Mouse (Mus musculus) neural tube, embryonic 13.5 days (tissue): ENCODE data around the gene 1520401A03Rik. TPM values are rescaled to one million over a fixed set of nuclear protein-coding genes. Genes with fewer than 3 reads are reported as not detected.

Experiments used
- ATAC-seq: fragments of 200-750 bp; cut with Nextera tagmentation; 2 replicates; pipeline ENCODE4 v1.8.0; 2017; ENCODE audit warnings: low read depth, mild to moderate bottlenecking, moderate TSS enrichment, moderate library complexity
- H3K27ac ChIP-seq: fragments of 300-500 bp; sonication (generic); replicated peaks from 2 replicates; pipeline ENCODE4 v1.5.1; 2015; ENCODE audit warnings: moderate library complexity, mild to moderate bottlenecking, inconsistent platforms
- H3K27me3 ChIP-seq: fragments of 300-500 bp; sonication (generic); 2 replicates; pipeline ENCODE4 v1.6.1; 2015; ENCODE audit warnings: mild to moderate bottlenecking, inconsistent platforms
- H3K36me3 ChIP-seq: fragments of 300-500 bp; sonication (generic); 2 replicates; pipeline ENCODE4 v1.6.1; 2015; ENCODE audit warnings: mild to moderate bottlenecking, inconsistent platforms
- H3K4me1 ChIP-seq: fragments of 300-500 bp; sonication (generic); replicated peaks from 2 replicates; pipeline ENCODE4 v1.6.1; 2015; ENCODE audit warnings: inconsistent platforms
- H3K4me2 ChIP-seq: fragments of 300-500 bp; sonication (generic); 2 replicates; pipeline ENCODE4 v1.6.1; 2015; ENCODE audit warnings: inconsistent platforms, mild to moderate bottlenecking, moderate library complexity
- H3K4me3 ChIP-seq: fragments of 300-500 bp; sonication (generic); 2 replicates; pipeline ENCODE4 v1.5.1; 2015; ENCODE audit warnings: mild to moderate bottlenecking, inconsistent platforms
- H3K9ac ChIP-seq: fragments of 300-500 bp; sonication (generic); 2 replicates; pipeline ENCODE4 v1.6.1; 2015; ENCODE audit warnings: moderate library complexity, mild to moderate bottlenecking, inconsistent platforms
- H3K9me3 ChIP-seq: fragments of 300-500 bp; sonication (generic); 2 replicates; pipeline ENCODE4 v1.6.1; 2016; ENCODE audit warnings: inconsistent platforms
- whole genome bisulfite sequencing: fragments of 180-500 bp; shearing (Covaris S2); methylation state at CpG from one replicate; pipeline ENCODE4 v1.1.7; 2015; 5-methylcytosine and 5-hydroxymethylcytosine counted together
- polyA plus RNA-seq: library from polyadenylated mRNA; unstranded; fragments of >200 nt; fragmentation: Nextera tagmentation; extraction: Ambion mirVana; gene quantifications from 2 replicates; pipeline ENCODE4 v1.2.1, GENCODE M21; 2015

Gene 1520401A03Rik
- polyA plus RNA-seq, 1 experiment from 2014 or later = 0.36 TPM

GRCm38 (mm10) chr17:23741359-23742209 lies 19.0 kb upstream of the 1520401A03Rik start:
- no peak overlapping the region for H3K27ac ChIP-seq
- WGBS = 52% methylated on average over 38 of the region's 38 CpGs
- peak overlapping the region; percentile 24 for H3K4me3 ChIP-seq
- H3K4me1 ChIP-seq = peaks cover 55% of the 10 kb centered on the region
- H3K36me3 ChIP-seq = peaks cover 12% of the 10 kb centered on the region
- peaks cover 61% of the 10 kb centered on the region for H3K27me3 ChIP-seq
- no peak for ATAC-seq
- no peaks in the 10 kb centered on the region for H3K9me3 ChIP-seq
- H3K4me2 ChIP-seq = peak overlapping the region; percentile 45; the same call in 1 of the 2 replicates
- no peak overlapping the region for H3K9ac ChIP-seq

GRCm38 (mm10) chr17:23740598-23741021 lies 18.0 kb upstream of the 1520401A03Rik start, which contains the start of gene Paqr4:
TSS of gene Paqr4 (minus strand) at chr17:23740867.
- Histone ChIP-seq H3K27ac (peak within 1 kb of the TSS; percentile 86), H3K36me3 (peaks cover 22% of the 10 kb centered on the region), H3K4me1 (peaks cover 47% of the 10 kb centered on the region), H3K27me3 (peaks cover 52% of the 10 kb centered on the region), H3K9ac (peak within 1 kb of the TSS; percentile 87), H3K4me2 (peak within 1 kb of the TSS; percentile 77), H3K4me3 (peak within 1 kb of the TSS; percentile 85), H3K9me3 (no peaks in the 10 kb centered on the region)
- WGBS = 5% methylated on average over 13 of the region's 13 CpGs
- peak; percentile 1; the same call in 1 of the 2 replicates for ATAC-seq

DNA sequence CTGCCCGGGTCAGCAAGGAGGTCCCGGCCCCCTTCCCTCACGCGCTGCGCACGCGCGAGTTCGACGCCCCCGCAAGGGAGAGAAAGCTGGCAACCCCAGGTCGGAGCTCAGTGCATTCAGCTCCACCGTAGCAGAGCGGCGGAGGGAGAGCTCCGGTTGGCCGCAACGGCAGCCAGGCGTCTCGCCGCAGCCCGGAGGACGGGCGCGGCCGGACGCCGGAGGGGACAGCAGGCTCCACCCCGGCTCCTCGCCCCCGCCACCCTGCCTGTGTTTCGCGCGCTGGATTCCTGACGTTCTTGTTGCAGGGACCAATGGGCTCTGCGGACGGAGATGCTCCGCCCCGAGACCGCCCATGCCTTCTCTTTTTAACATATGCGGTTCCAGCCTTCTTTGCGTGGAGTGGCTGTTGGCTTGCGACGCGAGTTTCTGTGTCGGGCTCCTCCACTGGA lies 17.6 kb upstream of the 1520401A03Rik start:
- ATAC-seq = peak; percentile 82
- Histone ChIP-seq H3K9me3 (no peaks in the 10 kb centered on the region), H3K36me3 (peaks cover 26% of the 10 kb centered on the region), H3K4me2 (peak overlapping the region; percentile 77), H3K9ac (peak overlapping the region; percentile 87), H3K4me3 (peak overlapping the region; percentile 85), H3K27ac (peak overlapping the region; percentile 86), H3K27me3 (peaks cover 47% of the 10 kb centered on the region), H3K4me1 (peaks cover 43% of the 10 kb centered on the region)
- 1% methylated on average over 36 of the region's 46 CpGs for WGBS

DNA sequence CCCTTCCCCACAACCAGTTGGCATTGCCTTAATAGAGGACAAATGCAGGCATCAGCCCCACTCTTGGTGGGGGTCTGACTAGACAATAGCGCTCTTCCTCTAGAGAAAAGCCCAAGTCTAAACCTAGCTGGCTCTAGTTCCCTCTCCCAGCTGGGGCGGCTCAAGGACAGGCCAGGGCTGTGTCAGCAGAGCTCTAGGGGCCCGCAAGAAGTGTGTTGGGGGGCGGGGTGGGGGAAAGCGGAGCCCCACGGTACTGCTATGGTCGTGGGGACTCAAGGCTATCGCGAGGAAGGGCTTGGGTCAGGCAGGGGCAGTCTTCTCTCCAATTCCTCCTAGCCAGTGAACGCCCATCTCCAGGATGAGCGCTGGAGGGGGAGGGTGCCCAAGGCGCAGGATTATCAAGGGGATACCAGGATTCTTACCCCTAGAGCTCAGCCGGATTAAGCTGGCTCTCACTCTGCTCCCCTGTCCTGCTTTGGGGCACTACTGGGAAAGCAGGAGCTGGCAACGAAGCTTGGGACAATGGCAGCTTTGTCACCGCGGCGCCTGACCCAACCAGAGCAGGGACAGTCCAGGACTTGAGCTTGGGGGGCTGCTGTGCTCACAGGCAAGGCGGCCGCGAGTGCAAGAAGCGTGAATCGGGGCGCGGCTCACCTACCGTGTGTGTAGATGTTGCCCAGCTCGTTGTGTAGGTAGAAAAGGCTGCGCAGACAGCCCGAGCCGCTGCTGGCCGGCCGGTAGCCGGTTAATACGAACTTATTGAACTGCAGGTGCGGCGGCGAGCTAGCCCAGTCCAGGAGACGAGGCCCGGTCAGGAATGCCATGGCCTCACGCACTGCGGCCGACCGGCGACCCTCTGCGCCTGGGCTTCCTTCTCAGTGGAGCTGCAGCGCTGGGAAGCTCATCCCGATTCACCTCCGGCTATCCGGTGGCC lies 16.9 kb upstream of the 1520401A03Rik start:
- peaks cover 40% of the 10 kb centered on the region for H3K27me3 ChIP-seq
- H3K4me3 ChIP-seq = peak overlapping the region; percentile 85
- peak overlapping the region; percentile 87 for H3K9ac ChIP-seq
- H3K9me3 ChIP-seq = no peaks in the 10 kb centered on the region
- H3K4me2 ChIP-seq = peak overlapping the region; percentile 77
- peaks cover 36% of the 10 kb centered on the region for H3K4me1 ChIP-seq
- under 1% methylated on average over 46 of the region's 48 CpGs for WGBS
- ATAC-seq = peak; percentile 30
- H3K36me3 ChIP-seq = peaks cover 28% of the 10 kb centered on the region
- peak overlapping the region; percentile 86 for H3K27ac ChIP-seq

GRCm38 (mm10) chr17:23738836-23739201 lies 16.2 kb upstream of the 1520401A03Rik start:
- H3K9me3 ChIP-seq = no peaks in the 10 kb centered on the region
- peak overlapping the region; percentile 85 for H3K4me3 ChIP-seq
- peak overlapping the region; percentile 87 for H3K9ac ChIP-seq
- peaks cover 35% of the 10 kb centered on the region for H3K4me1 ChIP-seq
- no peak for ATAC-seq
- peaks cover 34% of the 10 kb centered on the region for H3K27me3 ChIP-seq
- 47% methylated on average over 2 of the region's 2 CpGs for WGBS
- H3K36me3 ChIP-seq = peaks cover 28% of the 10 kb centered on the region
- peak overlapping the region; percentile 77 for H3K4me2 ChIP-seq
- peak overlapping the region; percentile 86; the same call in 1 of the 2 replicates for H3K27ac ChIP-seq

GRCm38 (mm10) chr17:23737493-23738445 lies 15.2 kb upstream of the 1520401A03Rik start:
- ATAC-seq = no peak
- Histone ChIP-seq H3K36me3 (peaks cover 28% of the 10 kb centered on the region), H3K4me3 (peak overlapping the region; percentile 85), H3K4me1 (peaks cover 35% of the 10 kb centered on the region), H3K9ac (0 out of 2 replicates have a peak overlapping the region, but pooled peaks have one; percentile 34), H3K27me3 (peaks cover 23% of the 10 kb centered on the region), H3K4me2 (peak overlapping the region; percentile 77), H3K9me3 (no peaks in the 10 kb centered on the region), H3K27ac (no peak overlapping the region)
- WGBS = 67% methylated on average over 15 of the region's 15 CpGs

DNA sequence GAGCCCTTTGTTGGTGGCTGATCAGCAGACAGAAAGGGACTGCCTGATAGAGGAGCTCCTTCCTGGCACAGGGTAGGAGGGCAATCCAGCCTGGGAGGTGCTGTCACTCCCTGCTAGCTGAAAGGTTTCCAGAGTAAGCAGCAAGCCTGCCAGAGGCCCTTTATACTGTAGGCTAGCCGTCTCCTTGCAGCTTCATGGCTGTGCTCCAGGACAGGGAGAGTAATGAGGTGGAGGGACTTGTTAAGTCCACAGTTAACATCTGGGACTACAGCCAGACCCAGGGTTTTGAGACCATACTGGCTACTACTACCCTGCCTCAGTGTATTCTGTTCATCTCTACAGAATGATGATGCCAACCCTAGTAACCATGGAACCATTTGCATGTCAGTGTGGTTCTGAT lies 11.8 kb upstream of the 1520401A03Rik start:
- Histone ChIP-seq H3K27me3 (no peaks in the 10 kb centered on the region), H3K4me1 (peaks cover 17% of the 10 kb centered on the region), H3K36me3 (peaks cover 28% of the 10 kb centered on the region), H3K9me3 (no peaks in the 10 kb centered on the region), H3K27ac (no peak overlapping the region), H3K9ac (no peak overlapping the region; the same call in 1 of the 2 replicates), H3K4me2 (no peak overlapping the region), H3K4me3 (no peak overlapping the region)
- 85% methylated on average over 1 of the region's 1 CpGs for WGBS
- no peak for ATAC-seq

GRCm38 (mm10) chr17:23730441-23730840 lies 7.9 kb upstream of the 1520401A03Rik start:
- no peak for ATAC-seq
- Histone ChIP-seq H3K4me2 (no peak overlapping the region), H3K36me3 (peaks cover 5% of the 10 kb centered on the region; the same call in 1 of the 2 replicates), H3K9me3 (no peaks in the 10 kb centered on the region), H3K27me3 (no peaks in the 10 kb centered on the region), H3K27ac (no peak overlapping the region), H3K4me1 (peaks cover 12% of the 10 kb centered on the region), H3K4me3 (no peak overlapping the region), H3K9ac (no peak overlapping the region)
- 61% methylated on average over 1 of the region's 1 CpGs for WGBS

DNA sequence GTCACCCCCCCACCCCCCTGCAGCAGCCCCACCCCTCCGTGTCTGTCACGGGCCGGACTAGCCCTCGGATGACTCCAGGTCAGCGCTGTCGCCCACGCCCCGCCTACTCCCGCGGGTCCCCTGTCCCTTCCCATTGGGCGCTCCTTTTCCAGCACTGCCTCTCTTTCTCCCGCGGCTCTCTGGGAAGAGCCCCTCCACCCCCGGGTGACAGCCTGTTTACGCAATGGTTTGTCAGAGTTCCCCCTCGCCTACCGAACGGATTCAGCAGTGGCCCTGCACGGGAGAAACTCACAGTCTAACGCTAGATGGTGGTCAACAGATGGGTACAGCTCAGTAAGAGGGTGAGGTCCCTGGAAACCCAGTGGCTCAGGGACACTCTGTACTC lies 4.2 kb upstream of the 1520401A03Rik start:
- H3K27me3 ChIP-seq = no peaks in the 10 kb centered on the region
- H3K4me3 ChIP-seq = peak overlapping the region; percentile 84
- H3K4me2 ChIP-seq = peak overlapping the region; percentile 92
- peak overlapping the region; percentile 74 for H3K9ac ChIP-seq
- H3K27ac ChIP-seq = peak overlapping the region; percentile 67
- WGBS = under 1% methylated on average over 20 of the region's 20 CpGs
- no peaks in the 10 kb centered on the region for H3K9me3 ChIP-seq
- peak; percentile 78 for ATAC-seq
- peaks cover 13% of the 10 kb centered on the region for H3K4me1 ChIP-seq
- H3K36me3 ChIP-seq = no peaks in the 10 kb centered on the region

- 2% methylated on average over 67 of the region's 73 CpGs for WGBS
- H3K36me3 ChIP-seq = no peaks in the 10 kb centered on the region
- peak within 1 kb of the TSS; percentile 92 for H3K4me2 ChIP-seq
- peak within 1 kb of the TSS; percentile 74 for H3K9ac ChIP-seq
- no peaks in the 10 kb centered on the region for H3K27me3 ChIP-seq
- H3K4me3 ChIP-seq = peak within 1 kb of the TSS; percentile 84
- ATAC-seq = peak; percentile 96
- no peaks in the 10 kb centered on the region for H3K9me3 ChIP-seq
- peak within 1 kb of the TSS; percentile 67 for H3K27ac ChIP-seq
- H3K4me1 ChIP-seq = peaks cover 13% of the 10 kb centered on the region
Measured at GRCm38 (mm10) chr17:23725999-23726757, 3.6 kb upstream of the 1520401A03Rik start, which contains the start of gene Pkmyt1. TSS of gene Pkmyt1 (plus strand) at chr17:23726336.
